Mouse (Mus musculus): ENCODE results near the gene Mtfmt. TPM values are rescaled to one million over a fixed set of nuclear protein-coding genes. Genes with fewer than 3 reads are reported as not detected.

Mtfmt gene
- polyA plus RNA-seq, 1 experiment from 2014 or later, result 20.0 TPM

- Histone ChIP-seq H3K4me1 (ENCODE audit: control insufficient read depth, insufficient read depth, low read length) (no peaks in the 10 kb centered on the region), H3K27me3 (ENCODE audit: control insufficient read depth, insufficient read depth, low read length) (no peaks in the 10 kb centered on the region), H3K9me3 (replicated peaks; ENCODE audit: control insufficient read depth, low read length) (no peaks in the 10 kb centered on the region), H3K9ac (replicated peaks; ENCODE audit: low read length) (peak within 1 kb of the TSS; percentile 80), H3K4me2 (ENCODE audit: low read depth, low read length) (peak within 1 kb of the TSS; percentile 47), H3K4me3 (ENCODE audit: low read depth, low read length) (peak within 1 kb of the TSS; percentile 84), H3K27ac (replicated peaks; ENCODE audit: low read depth, low read length) (peak within 1 kb of the TSS; percentile 64), H3K36me3 (replicated peaks; ENCODE audit: control insufficient read depth, insufficient read depth, low read depth, low read length) (no peaks in the 10 kb centered on the region; the same call in 1 of the 2 replicates)
- under 1% methylated on average over 53 of the region's 53 CpGs for WGBS
- DNase-seq (ENCODE audit: low spot score), result peak; percentile 96
- peak; percentile 95 for ATAC-seq (replicated peaks; ENCODE audit: insufficient number of reproducible peaks, low FRiP score, low TSS enrichment, low read depth)
Observed at GRCm38 (mm10) chr9:65460732-65461442, 25.3 kb downstream of the Mtfmt start, which contains the start of gene Spg21. TSS of gene Spg21 (plus strand) at chr9:65460947.

GRCm38 (mm10) chr9:65462544-65462943 lies 27.0 kb downstream of the Mtfmt start:
- Histone ChIP-seq H3K36me3 (replicated peaks; ENCODE audit: control insufficient read depth, insufficient read depth, low read depth, low read length) (no peaks in the 10 kb centered on the region; the same call in 1 of the 2 replicates), H3K4me2 (ENCODE audit: low read depth, low read length) (no peak overlapping the region), H3K9ac (replicated peaks; ENCODE audit: low read length) (no peak overlapping the region), H3K4me1 (ENCODE audit: control insufficient read depth, insufficient read depth, low read length) (no peaks in the 10 kb centered on the region; the same call in 1 of the 2 replicates), H3K27ac (replicated peaks; ENCODE audit: low read depth, low read length) (no peak overlapping the region), H3K27me3 (ENCODE audit: control insufficient read depth, insufficient read depth, low read length) (no peaks in the 10 kb centered on the region), H3K9me3 (replicated peaks; ENCODE audit: control insufficient read depth, low read length) (no peaks in the 10 kb centered on the region), H3K4me3 (ENCODE audit: low read depth, low read length) (no peak overlapping the region)
- ATAC-seq (replicated peaks; ENCODE audit: insufficient number of reproducible peaks, low FRiP score, low TSS enrichment, low read depth) (no peak), DNase-seq (ENCODE audit: low spot score) (no peak)
- 79% methylated on average over 5 of the region's 5 CpGs for whole genome bisulfite sequencing

- no peaks in the 10 kb centered on the region for H3K9me3 ChIP-seq (replicated peaks; ENCODE audit: control insufficient read depth, low read length)
- H3K27ac ChIP-seq (replicated peaks; ENCODE audit: low read depth, low read length), result no peak overlapping the region
- H3K36me3 ChIP-seq (replicated peaks; ENCODE audit: control insufficient read depth, insufficient read depth, low read depth, low read length), result no peaks in the 10 kb centered on the region; the same call in 1 of the 2 replicates
- WGBS, result 93% methylated on average over 6 of the region's 6 CpGs
- ATAC-seq (replicated peaks; ENCODE audit: insufficient number of reproducible peaks, low FRiP score, low TSS enrichment, low read depth) (no peak), DNase-seq (ENCODE audit: low spot score) (no peak)
- no peaks in the 10 kb centered on the region for H3K27me3 ChIP-seq (ENCODE audit: control insufficient read depth, insufficient read depth, low read length)
- no peak overlapping the region for H3K9ac ChIP-seq (replicated peaks; ENCODE audit: low read length)
- H3K4me1 ChIP-seq (ENCODE audit: control insufficient read depth, insufficient read depth, low read length), result peaks cover 2% of the 10 kb centered on the region
- no peak overlapping the region for H3K4me2 ChIP-seq (ENCODE audit: low read depth, low read length)
- no peak overlapping the region for H3K4me3 ChIP-seq (ENCODE audit: low read depth, low read length)
Observed at GRCm38 (mm10) chr9:65464161-65464560, 28.6 kb downstream of the Mtfmt start.

GRCm38 (mm10) chr9:65465241-65465640 lies 29.7 kb downstream of the Mtfmt start:
- Histone ChIP-seq H3K4me3 (ENCODE audit: low read depth, low read length) (no peak overlapping the region), H3K9me3 (replicated peaks; ENCODE audit: control insufficient read depth, low read length) (no peaks in the 10 kb centered on the region), H3K27me3 (ENCODE audit: control insufficient read depth, insufficient read depth, low read length) (no peaks in the 10 kb centered on the region), H3K27ac (replicated peaks; ENCODE audit: low read depth, low read length) (no peak overlapping the region), H3K9ac (replicated peaks; ENCODE audit: low read length) (no peak overlapping the region), H3K4me2 (ENCODE audit: low read depth, low read length) (no peak overlapping the region), H3K36me3 (replicated peaks; ENCODE audit: control insufficient read depth, insufficient read depth, low read depth, low read length) (no peaks in the 10 kb centered on the region; the same call in 1 of the 2 replicates), H3K4me1 (ENCODE audit: control insufficient read depth, insufficient read depth, low read length) (peaks cover 2% of the 10 kb centered on the region)
- ATAC-seq (replicated peaks; ENCODE audit: insufficient number of reproducible peaks, low FRiP score, low TSS enrichment, low read depth) (no peak), DNase-seq (ENCODE audit: low spot score) (no peak)
- WGBS, result 91% methylated on average over 2 of the region's 2 CpGs

- H3K9me3 ChIP-seq (replicated peaks; ENCODE audit: control insufficient read depth, low read length), result no peaks in the 10 kb centered on the region
- peaks cover 2% of the 10 kb centered on the region for H3K4me1 ChIP-seq (ENCODE audit: control insufficient read depth, insufficient read depth, low read length)
- no peaks in the 10 kb centered on the region; the same call in 1 of the 2 replicates for H3K36me3 ChIP-seq (replicated peaks; ENCODE audit: control insufficient read depth, insufficient read depth, low read depth, low read length)
- H3K27me3 ChIP-seq (ENCODE audit: control insufficient read depth, insufficient read depth, low read length), result no peaks in the 10 kb centered on the region
- DNase-seq (ENCODE audit: low spot score) (peak; percentile 39), ATAC-seq (replicated peaks; ENCODE audit: insufficient number of reproducible peaks, low FRiP score, low TSS enrichment, low read depth) (no peak)
- 24% methylated on average over 11 of the region's 11 CpGs for WGBS
- H3K4me3 ChIP-seq (ENCODE audit: low read depth, low read length), result no peak overlapping the region
- H3K9ac ChIP-seq (replicated peaks; ENCODE audit: low read length), result no peak overlapping the region
- no peak overlapping the region for H3K4me2 ChIP-seq (ENCODE audit: low read depth, low read length)
- no peak overlapping the region for H3K27ac ChIP-seq (replicated peaks; ENCODE audit: low read depth, low read length)
Observed at GRCm38 (mm10) chr9:65467686-65468085, 32.1 kb downstream of the Mtfmt start.

- no peak overlapping the region for H3K27ac ChIP-seq (replicated peaks; ENCODE audit: low read depth, low read length)
- ATAC-seq (replicated peaks; ENCODE audit: insufficient number of reproducible peaks, low FRiP score, low TSS enrichment, low read depth) (no peak), DNase-seq (ENCODE audit: low spot score) (no peak)
- WGBS, result 84% methylated on average over 4 of the region's 4 CpGs
- no peaks in the 10 kb centered on the region for H3K9me3 ChIP-seq (replicated peaks; ENCODE audit: control insufficient read depth, low read length)
- no peak overlapping the region for H3K9ac ChIP-seq (replicated peaks; ENCODE audit: low read length)
- H3K36me3 ChIP-seq (replicated peaks; ENCODE audit: control insufficient read depth, insufficient read depth, low read depth, low read length), result no peaks in the 10 kb centered on the region
- H3K4me1 ChIP-seq (ENCODE audit: control insufficient read depth, insufficient read depth, low read length), result peaks cover under 1% of the 10 kb centered on the region
- H3K4me3 ChIP-seq (ENCODE audit: low read depth, low read length), result no peak overlapping the region
- no peaks in the 10 kb centered on the region for H3K27me3 ChIP-seq (ENCODE audit: control insufficient read depth, insufficient read depth, low read length)
- no peak overlapping the region for H3K4me2 ChIP-seq (ENCODE audit: low read depth, low read length)
Observed at GRCm38 (mm10) chr9:65472769-65473168, 37.2 kb downstream of the Mtfmt start.

GRCm38 (mm10) chr9:65479158-65479557 lies 43.6 kb downstream of the Mtfmt start:
- DNase-seq (ENCODE audit: low spot score) (no peak), ATAC-seq (replicated peaks; ENCODE audit: insufficient number of reproducible peaks, low FRiP score, low TSS enrichment, low read depth) (no peak)
- Histone ChIP-seq H3K4me1 (ENCODE audit: control insufficient read depth, insufficient read depth, low read length) (no peaks in the 10 kb centered on the region), H3K27ac (replicated peaks; ENCODE audit: low read depth, low read length) (no peak overlapping the region), H3K4me3 (ENCODE audit: low read depth, low read length) (no peak overlapping the region), H3K27me3 (ENCODE audit: control insufficient read depth, insufficient read depth, low read length) (no peaks in the 10 kb centered on the region), H3K9ac (replicated peaks; ENCODE audit: low read length) (no peak overlapping the region), H3K4me2 (ENCODE audit: low read depth, low read length) (no peak overlapping the region), H3K36me3 (replicated peaks; ENCODE audit: control insufficient read depth, insufficient read depth, low read depth, low read length) (peaks cover 2% of the 10 kb centered on the region), H3K9me3 (replicated peaks; ENCODE audit: control insufficient read depth, low read length) (no peaks in the 10 kb centered on the region)
- WGBS, result 81% methylated on average over 8 of the region's 8 CpGs

GRCm38 (mm10) chr9:65480071-65480470 lies 44.5 kb downstream of the Mtfmt start:
- no peaks in the 10 kb centered on the region for H3K9me3 ChIP-seq (replicated peaks; ENCODE audit: control insufficient read depth, low read length)
- H3K36me3 ChIP-seq (replicated peaks; ENCODE audit: control insufficient read depth, insufficient read depth, low read depth, low read length), result peaks cover 6% of the 10 kb centered on the region
- H3K27me3 ChIP-seq (ENCODE audit: control insufficient read depth, insufficient read depth, low read length), result no peaks in the 10 kb centered on the region
- no peak for DNase-seq (ENCODE audit: low spot score)
- no peak for ATAC-seq (replicated peaks; ENCODE audit: insufficient number of reproducible peaks, low FRiP score, low TSS enrichment, low read depth)
- H3K4me1 ChIP-seq (ENCODE audit: control insufficient read depth, insufficient read depth, low read length), result no peaks in the 10 kb centered on the region
- H3K9ac ChIP-seq (replicated peaks; ENCODE audit: low read length), result no peak overlapping the region
- H3K27ac ChIP-seq (replicated peaks; ENCODE audit: low read depth, low read length), result no peak overlapping the region
- WGBS, result 82% methylated on average over 5 of the region's 5 CpGs
- no peak overlapping the region for H3K4me3 ChIP-seq (ENCODE audit: low read depth, low read length)
- H3K4me2 ChIP-seq (ENCODE audit: low read depth, low read length), result no peak overlapping the region
